Mouse (Mus musculus) right cerebral cortex, postnatal 14 days (tissue): Measurements from ENCODE around the gene H2-Eb1.
"Not testable (repeated sequence)": the region's sequence is repeated elsewhere in the genome, so short reads cannot be mapped to it uniquely, and the experiment has no call there.

Experiments
- DNase-seq: peaks from one replicate; pipeline ENCODE4 v3.0.0; 2022

The H2-Eb1 gene

GRCm38 (mm10) chr17:34292570-34292969 lies 13.1 kb upstream of the H2-Eb1 start:
- no peak for DNase-seq

- no peak for DNase-seq
Observed at GRCm38 (mm10) chr17:34293533-34293932, 12.1 kb upstream of the H2-Eb1 start.

- DNase-seq, result no peak
Observed at GRCm38 (mm10) chr17:34294249-34294648, 11.4 kb upstream of the H2-Eb1 start.

DNA sequence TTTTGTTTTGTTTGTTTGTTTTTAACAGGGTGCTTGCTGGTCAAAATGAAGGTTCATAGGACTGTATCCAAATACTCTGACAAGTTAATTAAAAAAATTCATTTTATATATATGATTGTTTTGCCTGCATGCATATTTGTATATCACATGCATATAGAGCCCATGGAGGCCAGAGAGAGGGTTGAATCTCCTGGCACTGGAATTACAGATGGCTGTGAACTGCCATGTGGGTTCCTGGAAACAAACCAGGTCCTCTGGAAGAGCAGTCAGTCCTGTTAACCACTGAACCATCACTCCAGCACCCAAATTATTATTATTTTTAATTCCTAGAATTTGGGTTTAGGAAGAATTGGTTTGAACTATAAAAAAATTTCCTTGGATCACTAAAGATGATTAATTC lies 10.4 kb upstream of the H2-Eb1 start:
- DNase-seq, result no peak

- DNase-seq, result no peak
Observed at GRCm38 (mm10) chr17:34295891-34296794, 9.5 kb upstream of the H2-Eb1 start.

- DNase-seq, result no peak
Observed at GRCm38 (mm10) chr17:34299356-34299755, 6.3 kb upstream of the H2-Eb1 start.

- DNase-seq, result no peak
Observed at GRCm38 (mm10) chr17:34300071-34300470, 5.6 kb upstream of the H2-Eb1 start.

DNA sequence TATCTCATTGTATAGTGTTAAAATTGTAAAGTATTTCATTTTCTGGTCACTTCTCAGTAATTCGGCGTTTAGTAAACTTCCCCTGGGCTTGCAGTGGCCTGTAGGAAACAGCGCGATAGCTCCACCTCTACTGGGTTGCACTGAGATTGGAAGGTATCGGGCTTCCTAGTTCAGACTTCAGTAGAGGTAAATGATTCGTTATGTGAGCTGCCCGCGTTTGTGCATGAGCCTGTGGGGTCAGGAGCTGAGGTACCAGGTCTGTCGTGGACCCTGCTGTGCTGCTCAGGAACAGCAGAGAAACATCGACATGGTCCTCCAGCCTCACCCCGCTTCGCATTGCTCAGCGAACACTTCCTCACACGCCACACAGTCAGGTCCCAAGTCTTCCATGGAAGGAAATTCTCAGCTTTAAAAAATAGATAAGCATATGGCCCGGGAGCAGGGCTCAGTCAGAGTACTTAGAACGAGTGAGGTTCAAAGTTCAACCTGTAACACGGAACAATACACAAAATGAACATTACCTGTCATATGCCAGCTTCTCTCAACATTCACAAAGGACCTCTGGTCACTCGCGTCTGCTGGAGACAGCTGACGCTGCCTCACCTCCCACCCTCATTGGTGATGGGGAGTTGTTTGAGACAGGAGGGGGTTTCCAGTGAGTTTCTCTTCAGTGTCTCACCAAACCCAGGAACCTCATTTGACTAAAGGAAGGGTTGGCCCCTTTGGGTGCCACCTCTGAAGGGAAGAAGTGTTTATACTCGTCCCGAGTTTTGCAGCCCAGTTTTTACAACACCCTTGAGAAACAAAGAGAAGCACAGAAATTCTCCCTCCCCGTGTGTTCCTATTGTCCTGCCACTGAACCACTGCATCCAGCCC lies 4.7 kb upstream of the H2-Eb1 start:
- DNase-seq, result no peak

- DNase-seq, result no peak
Observed at GRCm38 (mm10) chr17:34301670-34302190, 3.9 kb upstream of the H2-Eb1 start.

GRCm38 (mm10) chr17:34303789-34304188 lies 1.9 kb upstream of the H2-Eb1 start:
- DNase-seq, result no peak

GRCm38 (mm10) chr17:34304751-34305150 lies 916 bp upstream of the H2-Eb1 start:
- peak; percentile 35 for DNase-seq

DNA sequence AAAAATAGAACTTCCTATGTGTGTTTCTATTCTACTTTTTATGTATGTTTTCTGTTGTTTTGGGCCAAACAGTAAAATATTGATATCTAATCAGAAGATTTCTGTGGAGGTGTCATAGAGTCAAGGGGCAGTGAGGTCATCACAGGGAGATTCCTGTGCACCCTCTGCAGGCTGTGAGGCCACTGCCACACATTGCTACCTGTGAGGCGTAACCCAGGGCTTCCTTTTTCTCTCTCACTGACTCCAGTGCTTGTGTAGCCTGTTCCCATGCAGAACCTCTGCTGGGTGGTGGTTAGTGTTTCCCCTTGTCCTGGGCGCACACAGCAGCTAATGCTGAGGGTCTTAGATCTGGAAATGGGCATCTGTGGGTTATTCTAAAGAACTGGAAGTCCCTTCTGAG lies 740 bp downstream of the H2-Eb1 start:
- DNase-seq, result no peak

GRCm38 (mm10) chr17:34307216-34307615 lies 1.5 kb downstream of the H2-Eb1 start:
- no peak for DNase-seq

- no peak for DNase-seq
Observed at GRCm38 (mm10) chr17:34308161-34308560, 2.5 kb downstream of the H2-Eb1 start.

DNA sequence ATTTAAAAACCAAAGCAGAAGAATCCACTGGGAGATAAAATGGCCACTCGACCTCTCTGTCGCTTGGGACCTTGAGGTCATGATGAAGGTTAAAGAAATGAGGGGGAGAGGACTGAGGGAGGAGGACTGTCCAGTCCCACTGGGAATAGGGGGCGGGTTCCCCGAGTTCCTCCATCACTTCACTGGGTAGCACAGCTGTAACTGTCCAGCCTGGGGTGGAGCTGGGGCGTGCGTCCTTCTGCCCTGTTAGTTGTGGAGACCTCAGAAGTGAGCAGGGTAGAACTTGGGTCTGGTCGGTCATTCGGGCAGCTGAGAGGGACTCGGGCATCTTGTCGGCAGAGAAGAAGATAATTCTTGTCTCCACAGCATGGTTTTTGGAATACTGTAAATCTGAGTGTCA lies 3.6 kb downstream of the H2-Eb1 start:
- DNase-seq, result no peak

GRCm38 (mm10) chr17:34309683-34310385 lies 4.2 kb downstream of the H2-Eb1 start:
- DNase-seq, result peak; percentile 70

DNA sequence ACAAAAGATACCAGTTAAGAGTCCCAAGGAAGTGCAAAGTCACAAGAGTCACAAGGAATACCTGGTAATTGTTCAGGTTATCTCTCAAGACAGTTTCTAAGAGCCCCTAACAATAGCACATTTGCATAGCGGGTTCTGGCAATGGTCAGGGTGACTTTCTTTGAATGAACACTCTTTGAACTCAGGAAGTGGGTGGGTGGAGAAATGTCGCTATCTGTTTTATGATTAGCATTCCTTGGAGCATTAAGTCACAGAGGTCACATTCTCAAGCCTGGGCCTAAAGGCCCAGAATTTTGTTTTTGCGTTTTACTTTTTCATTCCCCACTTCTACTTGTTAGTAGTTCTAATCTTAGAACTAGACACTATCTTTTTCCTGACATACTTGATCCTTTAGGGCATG lies 4.9 kb downstream of the H2-Eb1 start:
- not testable (repeated sequence) for DNase-seq

GRCm38 (mm10) chr17:34312185-34312584 lies 6.5 kb downstream of the H2-Eb1 start:
- DNase-seq, result no peak

- DNase-seq, result peak; percentile 75
Observed at GRCm38 (mm10) chr17:34313393-34313792, 7.7 kb downstream of the H2-Eb1 start.

DNA sequence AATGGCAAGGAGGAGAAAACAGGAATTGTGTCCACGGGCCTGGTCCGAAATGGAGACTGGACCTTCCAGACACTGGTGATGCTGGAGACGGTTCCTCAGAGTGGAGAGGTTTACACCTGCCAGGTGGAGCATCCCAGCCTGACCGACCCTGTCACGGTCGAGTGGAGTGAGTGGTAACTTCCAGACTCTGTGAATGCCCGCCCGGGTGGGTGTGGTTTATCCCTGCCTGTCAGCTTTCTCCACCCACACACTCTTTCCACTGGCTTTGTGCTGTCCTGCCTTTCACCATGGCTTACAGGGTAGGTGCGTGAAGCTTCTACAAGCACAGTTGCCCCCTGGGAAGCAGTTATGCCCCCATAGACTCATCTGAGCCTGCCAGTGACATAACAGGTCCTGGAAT lies 8.6 kb downstream of the H2-Eb1 start:
- no peak for DNase-seq

- no peak for DNase-seq
Observed at GRCm38 (mm10) chr17:34315512-34315911, 9.8 kb downstream of the H2-Eb1 start.

DNA sequence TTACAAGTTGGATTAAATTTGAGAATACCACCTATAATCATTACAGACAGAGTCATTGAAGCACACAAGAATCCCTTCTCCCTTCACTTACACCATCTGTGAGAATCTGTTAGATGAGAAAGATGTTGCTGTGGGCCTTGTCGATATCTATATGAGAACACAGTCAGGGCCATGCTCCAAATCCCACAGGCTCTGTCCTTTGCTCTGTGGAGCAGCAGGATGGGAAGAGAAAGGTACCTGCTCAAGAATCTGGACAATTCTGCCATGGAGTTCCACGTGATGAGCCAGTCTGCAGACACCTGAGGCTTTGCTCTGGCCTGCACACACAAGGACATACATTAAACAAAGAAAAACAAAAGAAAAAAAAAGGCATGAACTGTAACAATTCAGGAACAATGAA lies 11.0 kb downstream of the H2-Eb1 start:
- DNase-seq, result no peak

DNA sequence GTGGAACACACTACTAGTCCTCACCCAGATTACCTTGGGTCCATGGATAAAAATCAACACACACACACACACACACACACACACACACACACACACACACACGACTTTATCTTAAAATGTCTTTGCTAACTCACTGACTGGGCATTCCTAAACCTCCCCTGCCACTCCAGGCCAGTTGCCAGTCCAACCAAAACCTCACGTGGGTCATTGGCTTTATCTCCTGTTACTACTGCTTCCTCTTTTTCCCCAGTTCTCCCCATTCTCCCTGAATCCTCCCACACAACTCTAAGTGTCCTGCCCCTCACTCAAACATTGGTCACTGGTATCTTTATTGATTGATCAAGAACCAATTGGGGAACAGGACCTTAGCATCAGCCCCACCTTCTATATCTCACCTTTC lies 11.6 kb downstream of the H2-Eb1 start:
- DNase-seq, result no peak
